In the genomic region with DNA sequence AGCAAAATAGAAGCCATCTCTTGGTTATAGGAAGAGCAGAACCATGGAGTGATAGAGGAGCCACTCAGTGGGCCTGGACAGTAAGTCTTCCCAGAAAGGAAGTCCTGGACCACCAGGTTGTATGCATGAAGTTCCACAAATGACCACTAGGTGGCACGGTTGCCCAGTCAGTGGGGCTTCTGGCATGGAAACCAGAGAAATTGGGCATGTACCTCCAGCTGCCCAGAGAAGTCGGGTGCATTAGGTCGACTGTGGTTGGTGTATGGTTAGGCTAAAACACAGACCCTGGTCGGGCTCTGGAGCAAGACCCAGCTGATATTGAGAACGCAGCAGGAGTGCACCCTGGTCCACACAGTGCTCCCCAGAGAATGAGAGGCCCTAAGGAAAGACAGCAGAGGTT, we compare ENCODE assay signal across 8 mouse cellular contexts. TPM values are rescaled to one million over a fixed set of nuclear protein-coding genes. Genes with fewer than 3 reads are reported as not detected.
A peak's percentile ranks its signal among the peaks of the same experiment; 100 is the strongest.
DNase-seq lines count a peak whose midpoint lies in the region; ATAC-seq and TF ChIP-seq lines count a peak whose summit lies in the region.

No protein-coding gene starts in this region.

- WGBS in heart, embryonic 11.5 days (ENCODE audit: insufficient replicate concordance): 8% methylated on average over 5 of the region's 5 CpGs
- WGBS in midbrain, embryonic 14.5 days: 3% methylated on average over 5 of the region's 5 CpGs
- WGBS in small intestine, adult 2 months: 2% methylated on average over 5 of the region's 5 CpGs

- no peak overlapping the region for H3K9ac ChIP-seq in heart, embryonic 11.5 days (ENCODE audit: low read depth, low read length)
- H3K9ac ChIP-seq in midbrain, embryonic 14.5 days (replicated peaks; ENCODE audit: low read length): no peak overlapping the region

- no peaks in the 10 kb centered on the region for H3K36me3 ChIP-seq in heart, embryonic 11.5 days (ENCODE audit: control insufficient read depth, insufficient read depth, low read length)
- no peaks in the 10 kb centered on the region for H3K36me3 ChIP-seq in midbrain, embryonic 14.5 days (ENCODE audit: control insufficient read depth, insufficient read depth, low read length)
- H3K36me3 ChIP-seq in small intestine, adult 2 months (ENCODE audit: control insufficient read depth, insufficient read depth, low read length): no peaks in the 10 kb centered on the region

- H3K27ac ChIP-seq in heart, embryonic 11.5 days (ENCODE audit: low read depth, low read length): no peak overlapping the region
- no peak overlapping the region for H3K27ac ChIP-seq in midbrain, embryonic 14.5 days (replicated peaks; ENCODE audit: low read depth, low read length)
- H3K27ac ChIP-seq in small intestine, adult 2 months (ENCODE audit: insufficient read depth, low read depth, low read length): no peak overlapping the region

- peak; percentile 96 for DNase-seq in heart, adult 11 months
- peak; percentile 93 for DNase-seq in embryo, embryonic 10 days (ENCODE audit: low spot score)
- DNase-seq in gastrocnemius, postnatal 14 days: peak; percentile 78
- peak; percentile 49 for DNase-seq in kidney, adult 11 months
- DNase-seq in left cerebral cortex, postnatal 4 days: peak; percentile 89
- DNase-seq in midbrain, embryonic 14.5 days: peak; percentile 95

- TF ChIP-seq POLR2A in small intestine, adult 2 months (IDR thresholded peaks at IDR 0.05; ENCODE audit: low read depth, low read length): no peak

- H3K27me3 ChIP-seq in heart, embryonic 11.5 days (ENCODE audit: control insufficient read depth, insufficient read depth, low read length): peaks cover 8% of the 10 kb centered on the region
- no peaks in the 10 kb centered on the region for H3K27me3 ChIP-seq in midbrain, embryonic 14.5 days (ENCODE audit: control insufficient read depth, insufficient read depth, low read length)
- H3K27me3 ChIP-seq in small intestine, adult 2 months (ENCODE audit: control insufficient read depth, insufficient read depth, low read length): no peaks in the 10 kb centered on the region

- TF ChIP-seq CTCF in small intestine, adult 2 months (IDR thresholded peaks at IDR 0.05; ENCODE audit: extremely low read depth, insufficient read length, insufficient replicate concordance, low read depth, low read length): peak; percentile 94; the same call in 1 of the 2 replicates

- H3K4me2 ChIP-seq in heart, embryonic 11.5 days: no peak overlapping the region
- no peak overlapping the region for H3K4me2 ChIP-seq in midbrain, embryonic 14.5 days (ENCODE audit: low read length)

- peaks cover 25% of the 10 kb centered on the region for H3K4me1 ChIP-seq in heart, embryonic 11.5 days (ENCODE audit: control insufficient read depth, insufficient read depth, low read length)
- H3K4me1 ChIP-seq in midbrain, embryonic 14.5 days (ENCODE audit: control insufficient read depth, insufficient read depth, low read length): no peaks in the 10 kb centered on the region
- H3K4me1 ChIP-seq in small intestine, adult 2 months (ENCODE audit: control insufficient read depth, insufficient read depth, insufficient read length, low read length): no peaks in the 10 kb centered on the region

- no peak for ATAC-seq in heart, embryonic 11.5 days (replicated peaks; ENCODE audit: insufficient number of reproducible peaks, low FRiP score, low TSS enrichment)
- ATAC-seq in midbrain, embryonic 14.5 days (ENCODE audit: low FRiP score, low TSS enrichment): peak; percentile 46; the same call in 1 of the 2 replicates

- H3K9me3 ChIP-seq in heart, embryonic 11.5 days (replicated peaks; ENCODE audit: control insufficient read depth, low read length): no peaks in the 10 kb centered on the region
- no peaks in the 10 kb centered on the region for H3K9me3 ChIP-seq in midbrain, embryonic 14.5 days (ENCODE audit: control insufficient read depth, low read length)

- intact Hi-C loops in gastrocnemius, postnatal 14 days (cut with DNase I; ENCODE audit: low total_unique reads): loop anchor here (2.0 to 10.0 kb wide), 2 partner anchors 163 to 541 kb away; no protein-coding TSS in a partner anchor
- intact Hi-C loops in left cerebral cortex, postnatal 4 days (cut with DNase I): loop anchor here (5.0 to 10.0 kb wide), 3 partner anchors 159 to 299 kb away; no protein-coding TSS in a partner anchor

- no peak overlapping the region for H3K4me3 ChIP-seq in heart, embryonic 11.5 days (ENCODE audit: low read depth, low read length)
- no peak overlapping the region for H3K4me3 ChIP-seq in midbrain, embryonic 14.5 days (replicated peaks; ENCODE audit: low read depth, low read length)
- no peak overlapping the region for H3K4me3 ChIP-seq in small intestine, adult 2 months (ENCODE audit: low read depth, low read length)

RNA-seq across cellular contexts. Expression of gene Rmi2, which starts 38.8 kb away (rescaled TPM):
- 2.7 and 2.9 TPM in 2 replicates for polyA plus RNA-seq in heart, embryonic 11.5 days (2014; fragmentation: Nextera tagmentation; extraction: Ambion mirVana)
- total RNA-seq in gastrocnemius, postnatal 14 days (2021): 1 to 10 TPM; 1.5 to 2.0 TPM
- total RNA-seq in left cerebral cortex, postnatal 4 days (2021): under 1 TPM; 0.62 to 0.70 TPM
- 0.46 and 0.55 TPM in 2 replicates for polyA plus RNA-seq in midbrain, embryonic 14.5 days (2014; fragmentation: Nextera tagmentation; extraction: Ambion mirVana)
- 3.1 and 8.4 TPM in 2 replicates for polyA plus RNA-seq in small intestine, adult 2 months (2012; rRNA removed)
